Mouse (Mus musculus) kidney, adult 10 weeks (tissue): ENCODE measurements around the gene D630023F18Rik. TPM values are rescaled to one million over a fixed set of nuclear protein-coding genes. Genes with fewer than 3 reads are reported as not detected.

ENCODE experiments used
- polyA plus RNA-seq: library from polyadenylated mRNA; stranded (reverse); fragments of 350-450 nt; fragmentation: Illumina TruSeq; extraction: RNeasy Lipid Tissue Mini Kit (QIAGEN cat#74804); gene quantifications from one replicate; pipeline ENCODE4 v1.2.3, GENCODE M21; 2014; ENCODE audit warnings: low read depth, low replicate concordance

The D630023F18Rik gene
- polyA plus RNA-seq, result 189 TPM

DNA sequence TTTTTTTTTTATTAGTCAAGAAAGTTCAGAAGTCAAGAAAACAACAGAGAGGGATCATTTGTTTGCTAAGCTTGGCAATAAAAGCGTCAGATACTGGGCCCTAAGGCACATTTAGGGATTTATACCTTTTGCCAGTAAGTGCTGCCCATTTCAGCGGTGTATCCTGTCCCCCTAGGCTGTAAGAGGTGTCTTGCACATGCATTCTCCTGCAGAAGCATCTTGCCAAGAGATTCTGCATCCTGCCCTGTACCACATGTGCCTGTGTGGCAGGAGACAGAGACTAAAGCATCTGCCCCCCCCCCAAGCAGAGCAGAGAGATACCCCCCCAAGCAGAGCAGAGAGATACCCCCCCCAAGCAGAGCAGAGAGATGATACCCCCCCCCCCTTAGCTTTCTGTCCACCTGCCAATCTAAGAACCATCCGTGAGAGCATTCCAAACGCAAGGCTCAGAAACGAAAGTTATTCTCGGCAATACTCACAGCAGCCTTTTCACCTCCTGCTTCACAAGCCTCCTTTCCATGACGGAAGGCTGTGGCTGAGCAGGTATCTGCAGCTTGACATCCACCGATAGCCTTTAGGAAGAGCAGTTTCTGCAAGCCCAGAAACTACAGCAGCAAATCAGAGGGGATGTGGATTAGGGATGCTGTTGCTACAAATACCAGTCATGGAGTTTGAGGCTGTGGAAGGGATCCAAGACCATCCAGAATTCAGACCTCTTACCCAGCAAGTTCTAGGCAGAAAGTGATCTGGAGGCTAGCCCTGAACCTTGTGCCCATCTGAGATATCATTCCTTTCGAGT, at the start of gene D630023F18Rik:
D630023F18Rik (minus strand) TSS at position 641 of the 799 bp plus-strand sequence.

DNA sequence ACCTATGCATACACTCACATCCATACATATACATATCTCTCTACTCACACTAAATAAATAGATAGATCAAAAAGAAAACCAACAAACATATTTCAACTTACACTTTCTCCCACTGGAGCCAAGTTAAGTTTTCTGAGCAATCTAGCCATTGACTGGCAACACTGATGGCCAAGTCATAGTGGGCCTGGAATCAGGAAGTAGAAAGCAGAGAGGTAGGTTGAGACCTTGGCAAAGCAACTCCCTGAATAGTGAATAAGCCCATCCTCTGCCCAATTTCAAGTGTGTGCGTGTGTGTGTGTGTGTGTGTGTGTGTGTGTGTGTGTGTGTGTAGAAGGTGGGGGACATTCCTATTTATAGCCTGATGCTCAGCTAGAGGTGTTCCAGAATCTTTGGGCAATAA, 3.6 kb downstream of the D630023F18Rik start, which contains the start of gene Gm28845:
Gm28845 (minus strand) TSS at position 121 of the 400 bp plus-strand sequence.

DNA sequence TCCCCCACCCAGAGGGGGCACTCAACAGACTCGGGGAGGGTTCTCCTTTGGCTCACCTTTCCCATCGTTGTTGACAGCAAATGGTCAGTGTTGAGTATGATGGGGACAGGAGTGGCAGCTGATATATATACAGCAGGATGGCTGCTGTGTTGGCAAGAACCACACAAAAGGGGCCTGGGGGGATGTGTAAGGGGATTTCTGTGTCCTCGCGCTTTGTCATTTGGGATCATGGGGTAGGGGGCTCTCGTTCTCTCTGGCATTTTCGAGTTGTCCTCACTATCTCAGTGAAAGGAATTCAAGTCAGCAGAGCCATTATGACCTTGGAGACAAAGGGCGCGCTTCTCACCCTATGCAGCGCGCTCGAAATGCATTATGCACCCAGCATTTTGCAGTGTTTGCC, 19.7 kb downstream of the D630023F18Rik start, which contains the start of gene Cryga:
Cryga (minus strand) TSS at position 101 of the 400 bp plus-strand sequence.

DNA sequence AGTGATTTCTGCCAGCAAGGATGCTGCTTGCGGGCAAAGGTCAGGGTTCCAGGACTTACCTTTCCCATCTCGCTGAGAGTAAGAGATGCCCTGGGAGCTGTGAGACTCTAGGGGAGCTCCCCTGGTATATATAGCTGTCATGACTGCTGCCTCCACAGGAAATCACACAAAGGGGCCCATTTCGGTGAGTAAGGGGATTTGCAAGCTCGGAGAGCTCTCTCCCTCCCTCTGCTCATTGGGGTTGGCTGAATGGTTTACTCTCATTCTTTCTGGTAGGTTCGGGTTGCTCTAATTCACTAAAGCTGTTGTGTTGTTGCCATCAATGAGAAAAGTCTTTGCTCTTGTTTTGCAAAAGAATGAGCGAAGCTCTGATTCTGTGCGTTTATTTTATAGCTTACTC, 40.8 kb downstream of the D630023F18Rik start, which contains the start of gene Crygb:
Crygb (minus strand) TSS at position 101 of the 400 bp plus-strand sequence.

DNA sequence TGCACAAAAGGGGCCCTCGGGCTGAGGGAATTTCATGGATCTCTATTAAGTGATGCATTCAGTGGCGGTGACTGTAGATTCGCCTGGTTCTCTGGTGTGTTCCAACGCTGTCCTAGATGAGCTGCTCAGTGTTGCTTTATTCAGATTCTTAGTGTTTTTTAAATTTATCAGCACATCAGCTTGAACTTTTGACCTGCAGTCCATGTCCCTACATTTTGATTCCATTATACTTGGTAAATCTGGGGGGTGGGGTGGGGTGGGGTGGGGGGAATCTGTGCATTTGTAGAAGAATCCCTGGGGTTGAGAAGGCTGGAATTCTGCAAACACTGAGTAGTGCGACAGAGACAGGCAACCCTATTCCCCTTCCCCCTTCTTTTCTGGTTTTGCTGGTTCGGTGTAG, 49.4 kb downstream of the D630023F18Rik start, which contains the start of gene Crygc:
Crygc (minus strand) TSS at position 101 of the 400 bp plus-strand sequence.

DNA sequence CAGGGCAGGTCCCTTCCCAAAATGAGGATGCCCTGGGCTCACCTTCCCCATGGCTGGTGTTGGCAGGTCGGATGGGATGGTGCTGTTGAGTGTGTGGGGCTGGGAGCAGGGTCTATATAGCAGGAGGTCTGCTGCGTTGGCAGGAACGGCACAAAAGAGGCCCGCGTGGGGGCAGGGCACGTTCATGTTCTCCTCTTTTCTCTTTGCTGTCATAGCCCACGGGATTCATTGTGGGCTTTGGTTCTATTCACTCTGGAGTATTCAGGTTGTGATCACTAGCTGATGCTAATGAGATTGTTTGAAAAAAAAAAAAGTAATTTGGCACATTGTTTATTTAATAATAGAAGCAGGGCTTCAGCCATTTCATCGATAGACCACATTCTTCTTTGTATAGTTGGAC, 59.7 kb downstream of the D630023F18Rik start, which contains the start of gene Crygd:
Crygd (minus strand) TSS at position 101 of the 400 bp plus-strand sequence.

Other genes with a start within 250 kb of the D630023F18Rik start
- gene Plekhm3, start 166.4 kb downstream of the D630023F18Rik start, polyA plus RNA-seq, result 2.0 TPM
- not detected for gene Akr1cl, start 90.5 kb downstream of the D630023F18Rik start, polyA plus RNA-seq
- gene Cryge, start 72.1 kb downstream of the D630023F18Rik start, polyA plus RNA-seq, result not detected
- not detected for gene Crygd, start 59.8 kb downstream of the D630023F18Rik start, polyA plus RNA-seq
- gene Crygc, start 49.5 kb downstream of the D630023F18Rik start, polyA plus RNA-seq, result not detected
- not detected for gene Crygb, start 40.9 kb downstream of the D630023F18Rik start, polyA plus RNA-seq
- gene Cryga, start 19.8 kb downstream of the D630023F18Rik start, polyA plus RNA-seq, result not detected
- gene Gm28845, start 3.7 kb downstream of the D630023F18Rik start, polyA plus RNA-seq, result not detected
- 1,602 TPM for gene Idh1, start 63.3 kb upstream of the D630023F18Rik start, polyA plus RNA-seq
- gene Pikfyve, start 63.5 kb upstream of the D630023F18Rik start, polyA plus RNA-seq, result 22.3 TPM
- gene Pth2r, start 158.8 kb upstream of the D630023F18Rik start, polyA plus RNA-seq, result not detected